Mouse (Mus musculus): Measurements from ENCODE around the gene Trappc6b. TPM values are rescaled to one million over a fixed set of nuclear protein-coding genes. Genes with fewer than 3 reads are reported as not detected.

The Trappc6b gene
- total RNA-seq, 2 experiments from 2014 or later = 110 to 111 TPM

Other genes starting within 250 kb of the Trappc6b start
- gene Sec23a, start 49.5 kb downstream of the Trappc6b start, total RNA-seq (2021) = 100 to 1,000 TPM; 101 to 104 TPM
- gene Gemin2, start 48.1 kb downstream of the Trappc6b start, total RNA-seq (2021) = 1 to 10 TPM; 7.5 to 8.0 TPM
- gene Pnn, start 5.4 kb upstream of the Trappc6b start, total RNA-seq (2021) = 10 to 100 TPM; 46.0 to 56.9 TPM
- 10 to 100 TPM; 42.4 to 52.4 TPM for gene Mia2, start 34.3 kb upstream of the Trappc6b start, total RNA-seq (2021)
- 10 to 100 TPM; 48.7 to 54.6 TPM for gene Fbxo33, start 158.3 kb upstream of the Trappc6b start, total RNA-seq (2021)